Mouse (Mus musculus) gonadal fat pad, adult 2 months (tissue): ENCODE measurements around the gene Tufm. TPM values are rescaled to one million over a fixed set of nuclear protein-coding genes. Genes with fewer than 3 reads are reported as not detected.

Source experiments
- DNase-seq: peaks from one replicate; pipeline ENCODE4 v3.0.0-alpha.2; 2012; ENCODE audit warnings: low read depth
- polyA plus RNA-seq: library from polyadenylated mRNA; depleted of rRNA; stranded (reverse); fragments of >200 nt; gene quantifications from 2 replicates; pipeline ENCODE4 v1.2.3, GENCODE M21; 2012; rRNA removed

Gene Tufm
- polyA plus RNA-seq, 1 experiment: 92.1 TPM

GRCm38 (mm10) chr7:126499416-126499815 lies 12.3 kb downstream of the Tufm start:
- DNase-seq: no peak

GRCm38 (mm10) chr7:126501684-126502022 lies 14.5 kb downstream of the Tufm start:
- no peak for DNase-seq

- no peak for DNase-seq
Observed at GRCm38 (mm10) chr7:126502023-126502741, 15.0 kb downstream of the Tufm start.

- no peak for DNase-seq
Observed at GRCm38 (mm10) chr7:126502751-126503150, 15.6 kb downstream of the Tufm start.

GRCm38 (mm10) chr7:126503273-126503878 lies 16.2 kb downstream of the Tufm start, which contains the start of gene Atxn2l:
Atxn2l (minus strand) TSS chr7:126503437.
- no peak for DNase-seq

GRCm38 (mm10) chr7:126504913-126505312 lies 17.8 kb downstream of the Tufm start:
- no peak for DNase-seq

GRCm38 (mm10) chr7:126507126-126507778 lies 20.1 kb downstream of the Tufm start:
- no peak for DNase-seq

GRCm38 (mm10) chr7:126511287-126511686 lies 24.1 kb downstream of the Tufm start:
- DNase-seq: no peak

GRCm38 (mm10) chr7:126518261-126518941 lies 31.2 kb downstream of the Tufm start:
- DNase-seq: no peak

GRCm38 (mm10) chr7:126519513-126519912 lies 32.4 kb downstream of the Tufm start:
- DNase-seq: no peak

GRCm38 (mm10) chr7:126523316-126523715 lies 36.2 kb downstream of the Tufm start:
- no peak for DNase-seq

GRCm38 (mm10) chr7:126528166-126528577 lies 41.0 kb downstream of the Tufm start:
- DNase-seq: no peak

- DNase-seq: peak; percentile 37
Observed at GRCm38 (mm10) chr7:126533434-126533833, 46.3 kb downstream of the Tufm start.

GRCm38 (mm10) chr7:126535766-126536165 lies 48.6 kb downstream of the Tufm start:
- no peak for DNase-seq

- no peak for DNase-seq
Observed at GRCm38 (mm10) chr7:126536466-126536865, 49.3 kb downstream of the Tufm start.

- DNase-seq: no peak
Observed at GRCm38 (mm10) chr7:126537820-126538585, 50.8 kb downstream of the Tufm start.

Other genes with a start within 250 kb of the Tufm start
- gene Sbk1, start 214.7 kb upstream of the Tufm start, polyA plus RNA-seq: 26.5 and 32.0 TPM in 2 replicates
- gene Lat, start 117.8 kb upstream of the Tufm start, polyA plus RNA-seq: 10.7 TPM in 2 replicates
- gene Spns1, start 109.9 kb upstream of the Tufm start, polyA plus RNA-seq: 144 and 156 TPM in 2 replicates
- gene Nfatc2ip, start 90.6 kb upstream of the Tufm start, polyA plus RNA-seq: 4.7 and 6.4 TPM in 2 replicates
- gene Cd19, start 72.5 kb upstream of the Tufm start, polyA plus RNA-seq: 0.95 and 1.2 TPM in 2 replicates
- gene Rabep2, start 58.6 kb upstream of the Tufm start, polyA plus RNA-seq: 26.0 and 28.2 TPM in 2 replicates
- gene Atp2a1, start 24.3 kb upstream of the Tufm start, polyA plus RNA-seq: 1.7 and 8.0 TPM in 2 replicates
- 40.5 and 48.0 TPM in 2 replicates for gene Sh2b1, start 11.9 kb upstream of the Tufm start, polyA plus RNA-seq
- gene Atxn2l, start 16.1 kb downstream of the Tufm start, polyA plus RNA-seq: 82.8 and 104 TPM in 2 replicates
- gene Eif3c, start 79.0 kb downstream of the Tufm start, polyA plus RNA-seq: 111 and 114 TPM in 2 replicates
- gene Apobr, start 97.6 kb downstream of the Tufm start, polyA plus RNA-seq: 22.4 and 30.5 TPM in 2 replicates
- 76.8 and 98.2 TPM in 2 replicates for gene Cln3, start 98.5 kb downstream of the Tufm start, polyA plus RNA-seq
- gene Il27, start 107.6 kb downstream of the Tufm start, polyA plus RNA-seq: 0.13 TPM in 1 of 2 replicates, not detected in the other
- 49.9 and 55.5 TPM in 2 replicates for gene Nupr1, start 143.5 kb downstream of the Tufm start, polyA plus RNA-seq
- 25.4 and 48.2 TPM in 2 replicates for gene Sgf29, start 161.9 kb downstream of the Tufm start, polyA plus RNA-seq
- gene Sult1a1, start 189.1 kb downstream of the Tufm start, polyA plus RNA-seq: 107 and 126 TPM in 2 replicates
- 70.6 and 75.0 TPM in 2 replicates for gene Bola2, start 208.0 kb downstream of the Tufm start, polyA plus RNA-seq
- 24.2 and 26.3 TPM in 2 replicates for gene Slx1b, start 208.4 kb downstream of the Tufm start, polyA plus RNA-seq
- gene Coro1a, start 220.4 kb downstream of the Tufm start, polyA plus RNA-seq: 38.2 and 61.2 TPM in 2 replicates